ENCODE assay signal across 13 mouse cellular contexts in the genomic region with DNA sequence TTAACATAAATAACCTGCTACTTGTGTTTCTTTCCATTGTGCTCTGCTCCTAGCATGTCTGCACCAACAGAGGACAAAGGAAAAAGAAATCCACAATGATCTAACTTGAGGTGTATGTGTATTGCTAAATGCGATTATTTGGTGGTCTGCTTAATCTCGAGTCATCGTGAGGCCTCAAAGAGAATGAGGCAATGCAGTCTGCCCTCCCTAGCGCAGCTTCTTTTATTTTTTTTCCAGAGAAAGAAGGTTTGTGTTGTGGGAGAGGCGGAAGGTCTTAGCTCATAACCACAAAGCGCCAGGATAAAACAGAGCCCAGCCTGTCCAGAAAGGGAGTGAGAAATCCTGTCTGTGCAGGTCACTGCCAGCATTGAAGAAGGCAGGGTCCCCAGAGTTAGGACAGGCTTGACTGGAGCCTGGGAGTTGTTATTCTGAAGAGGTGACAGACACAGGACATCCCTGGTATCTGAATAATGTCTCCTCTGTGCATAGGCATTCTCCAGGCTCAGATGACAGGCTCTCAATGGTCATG.
A peak's percentile ranks its signal among the peaks of the same experiment; 100 is the strongest.
DNase-seq lines count a peak whose midpoint lies in the region; ATAC-seq lines count a peak whose summit lies in the region.
"Had no signal": no experiment of that assay in that cellular context is flagged by ENCODE, and none has a peak within 500 bp of the region (broad histone marks: within the 10 kb centered on the region; RNA-seq: fewer than 3 reads in every experiment).

No protein-coding gene starts in this region.

- H3K4me2 ChIP-seq in heart, embryonic 11.5 days, result peak overlapping the region; percentile 31
- no peak overlapping the region for H3K4me2 ChIP-seq in kidney, embryonic 16.5 days (replicated peaks; ENCODE audit: low read depth, low read length)
- H3K4me2 ChIP-seq in hindbrain, embryonic 12.5 days (replicated peaks), result no peak overlapping the region
- H3K4me2 ChIP-seq: liver, embryonic 12.5 days had no signal

- no peak overlapping the region for H3K9ac ChIP-seq in heart, embryonic 11.5 days (ENCODE audit: low read depth, low read length)
- H3K9ac ChIP-seq in kidney, embryonic 16.5 days (replicated peaks; ENCODE audit: low read length), result no peak overlapping the region
- H3K9ac ChIP-seq in hindbrain, embryonic 12.5 days, result no peak overlapping the region
- H3K9ac ChIP-seq: liver, embryonic 12.5 days had no signal

- 26% methylated on average over 6 of the region's 6 CpGs for WGBS in heart, embryonic 11.5 days (ENCODE audit: insufficient replicate concordance)
- 57% methylated on average over 6 of the region's 6 CpGs for WGBS in kidney, embryonic 16.5 days
- WGBS in hindbrain, embryonic 12.5 days, result 68% methylated on average over 6 of the region's 6 CpGs

- peak overlapping the region; percentile 16 for H3K27ac ChIP-seq in heart, embryonic 11.5 days (ENCODE audit: low read depth, low read length)
- no peak overlapping the region for H3K27ac ChIP-seq in kidney, embryonic 16.5 days (ENCODE audit: low read length)
- no peak overlapping the region for H3K27ac ChIP-seq in hindbrain, embryonic 12.5 days
- H3K27ac ChIP-seq: layer of hippocampus, adult 2 months; liver, embryonic 12.5 days had no signal

- H3K9me3 ChIP-seq in heart, embryonic 11.5 days (replicated peaks; ENCODE audit: control insufficient read depth, low read length), result no peaks in the 10 kb centered on the region
- H3K9me3 ChIP-seq in kidney, embryonic 16.5 days (ENCODE audit: low read length), result no peaks in the 10 kb centered on the region
- no peaks in the 10 kb centered on the region for H3K9me3 ChIP-seq in hindbrain, embryonic 12.5 days (replicated peaks)
- H3K9me3 ChIP-seq: liver, embryonic 12.5 days had no signal

- H3K4me3 ChIP-seq in heart, embryonic 11.5 days (ENCODE audit: low read depth, low read length), result no peak overlapping the region
- no peak overlapping the region for H3K4me3 ChIP-seq in kidney, embryonic 16.5 days (ENCODE audit: low read length)
- H3K4me3 ChIP-seq in hindbrain, embryonic 12.5 days, result no peak overlapping the region
- H3K4me3 ChIP-seq: layer of hippocampus, adult 2 months; liver, embryonic 12.5 days had no signal

- DNase-seq in heart, adult 11 months, result no peak
- DNase-seq in kidney, adult 9 months, result no peak
- DNase-seq in lung, postnatal 4 days, result no peak
- no peak for DNase-seq in spleen, postnatal 14 days (ENCODE audit: low spot score in 2 of 2)
- no peak for DNase-seq in cerebellum, adult 11 months
- DNase-seq: cerebellum, postnatal 14 days; gastrocnemius, postnatal 10 days had no signal

- ATAC-seq in heart, embryonic 11.5 days (replicated peaks; ENCODE audit: insufficient number of reproducible peaks, low FRiP score, low TSS enrichment), result peak; percentile 73
- ATAC-seq in kidney, embryonic 16.5 days (ENCODE audit: low FRiP score, low TSS enrichment), result peak; percentile 75
- ATAC-seq in hindbrain, embryonic 12.5 days (ENCODE audit: low FRiP score), result peak; percentile 66
- ATAC-seq: inflammation-experienced regulatory T-cells, adult 6 months; liver, embryonic 12.5 days had no signal

- peaks cover 28% of the 10 kb centered on the region for H3K4me1 ChIP-seq in heart, embryonic 11.5 days (ENCODE audit: control insufficient read depth, insufficient read depth, low read length)
- no peaks in the 10 kb centered on the region for H3K4me1 ChIP-seq in kidney, embryonic 16.5 days (ENCODE audit: insufficient read depth, low read length)
- H3K4me1 ChIP-seq in hindbrain, embryonic 12.5 days, result peaks cover 11% of the 10 kb centered on the region
- H3K4me1 ChIP-seq: liver, embryonic 12.5 days had no signal

- H3K27me3 ChIP-seq in heart, embryonic 11.5 days (ENCODE audit: control insufficient read depth, insufficient read depth, low read length), result no peaks in the 10 kb centered on the region
- H3K27me3 ChIP-seq in kidney, embryonic 16.5 days (ENCODE audit: insufficient read depth, low read length), result no peaks in the 10 kb centered on the region
- H3K27me3 ChIP-seq in hindbrain, embryonic 12.5 days, result no peaks in the 10 kb centered on the region
- H3K27me3 ChIP-seq: liver, embryonic 12.5 days had no signal

- H3K36me3 ChIP-seq in heart, embryonic 11.5 days (ENCODE audit: control insufficient read depth, insufficient read depth, low read length), result no peaks in the 10 kb centered on the region
- H3K36me3 ChIP-seq in kidney, embryonic 16.5 days (ENCODE audit: insufficient read depth, low read length), result no peaks in the 10 kb centered on the region
- H3K36me3 ChIP-seq in hindbrain, embryonic 12.5 days, result no peaks in the 10 kb centered on the region
- H3K36me3 ChIP-seq: liver, embryonic 12.5 days had no signal
